Mouse (Mus musculus) kidney, postnatal 0 days (tissue): ENCODE data around the gene Oosp3. TPM values are rescaled to one million over a fixed set of nuclear protein-coding genes. Genes with fewer than 3 reads are reported as not detected.

Experiments used
- ATAC-seq: fragments of 200-750 bp; cut with Nextera tagmentation; replicated peaks from 2 replicates; pipeline ENCODE4 v1.8.0; 2017; ENCODE audit warnings: low read depth, moderate number of reproducible peaks, moderate TSS enrichment, moderate library complexity; ENCODE audit not compliant: low FRiP score
- DNase-seq: peaks from one replicate; pipeline ENCODE4 v3.0.0-alpha.2; 2016; ENCODE audit warnings: low spot score
- H3K27ac ChIP-seq: fragments of 300-500 bp; sonication (generic); 2 replicates; pipeline ENCODE4 v1.5.1; 2014; ENCODE audit warnings: mild to moderate bottlenecking
- H3K27me3 ChIP-seq: fragments of 300-500 bp; sonication (generic); 2 replicates; pipeline ENCODE4 v1.6.1; 2014; ENCODE audit warnings: low read length, mixed read lengths; ENCODE audit not compliant: insufficient read depth
- H3K36me3 ChIP-seq: fragments of 300-500 bp; sonication (generic); 2 replicates; pipeline ENCODE4 v1.6.1; 2014; ENCODE audit warnings: low read length, mixed read lengths; ENCODE audit not compliant: insufficient read depth
- H3K4me1 ChIP-seq: fragments of 300-500 bp; sonication (generic); replicated peaks from 2 replicates; pipeline ENCODE4 v1.6.1; 2014; ENCODE audit warnings: antibody characterized with exemption, low read length, mixed read lengths; ENCODE audit not compliant: insufficient read depth
- H3K4me2 ChIP-seq: fragments of 300-500 bp; sonication (generic); 2 replicates; pipeline ENCODE4 v1.6.1; 2014; ENCODE audit warnings: mild to moderate bottlenecking, low read length, moderate library complexity, mixed read lengths
- H3K4me3 ChIP-seq: fragments of 300-500 bp; sonication (generic); replicated peaks from 2 replicates; pipeline ENCODE4 v1.5.1; 2014; ENCODE audit warnings: low read depth, low read length
- H3K9ac ChIP-seq: fragments of 300-500 bp; sonication (generic); 2 replicates; pipeline ENCODE4 v1.6.1; 2014; ENCODE audit warnings: low read depth, low read length
- H3K9me3 ChIP-seq: fragments of 300-500 bp; sonication (generic); replicated peaks from 2 replicates; pipeline ENCODE4 v1.6.1; 2016; ENCODE audit warnings: low read length, inconsistent platforms, mixed read lengths
- CTCF ChIP-seq: IDR thresholded peaks from 2 replicates; pipeline ENCODE4 v1.5.1; 2016; ENCODE audit warnings: antibody characterized with exemption, low read depth, mild to moderate bottlenecking, moderate library complexity
- WGBS: fragments of 180-500 bp; shearing (Covaris S2); extraction: QIAGEN DNeasy Blood & Tissue Kit; methylation state at CpG from one replicate; pipeline ENCODE4 v1.1.7; 2014; 5-methylcytosine and 5-hydroxymethylcytosine counted together
- polyA plus RNA-seq: library from polyadenylated mRNA; unstranded; fragments of >200 nt; fragmentation: Nextera tagmentation; extraction: Ambion mirVana; gene quantifications from 2 replicates; pipeline ENCODE4 v1.2.1, GENCODE M21; 2015

The Oosp3 gene
- polyA plus RNA-seq, 1 experiment from 2014 or later = not detected

DNA sequence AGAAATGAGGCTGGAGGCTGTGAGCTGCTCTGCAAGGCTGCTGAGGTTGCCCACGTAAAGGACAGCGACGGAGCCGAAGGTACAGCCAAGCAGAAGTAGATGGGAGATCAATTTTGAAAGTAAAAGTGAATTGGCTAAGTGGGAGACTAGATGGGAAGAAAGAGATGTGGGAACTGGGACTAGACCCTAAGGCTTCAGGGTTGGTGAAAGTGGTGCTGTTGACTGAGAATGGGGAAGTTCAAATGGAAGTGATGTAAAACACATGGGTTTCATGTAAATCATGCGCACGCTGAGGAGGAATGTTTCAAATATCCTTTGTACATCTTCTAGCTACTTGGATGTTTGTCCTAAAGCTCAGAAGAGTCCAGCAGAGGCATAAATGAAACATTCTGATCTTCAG, 1.5 kb downstream of the Oosp3 start:
- 93% methylated on average over 6 of the region's 6 CpGs for WGBS
- Histone ChIP-seq H3K4me2 (no peak overlapping the region), H3K27me3 (no peaks in the 10 kb centered on the region), H3K4me1 (no peaks in the 10 kb centered on the region), H3K9me3 (no peaks in the 10 kb centered on the region), H3K36me3 (no peaks in the 10 kb centered on the region), H3K9ac (no peak overlapping the region), H3K27ac (no peak overlapping the region), H3K4me3 (no peak overlapping the region)
- ATAC-seq (no peak), DNase-seq (no peak)
- TF ChIP-seq CTCF = no peak

DNA sequence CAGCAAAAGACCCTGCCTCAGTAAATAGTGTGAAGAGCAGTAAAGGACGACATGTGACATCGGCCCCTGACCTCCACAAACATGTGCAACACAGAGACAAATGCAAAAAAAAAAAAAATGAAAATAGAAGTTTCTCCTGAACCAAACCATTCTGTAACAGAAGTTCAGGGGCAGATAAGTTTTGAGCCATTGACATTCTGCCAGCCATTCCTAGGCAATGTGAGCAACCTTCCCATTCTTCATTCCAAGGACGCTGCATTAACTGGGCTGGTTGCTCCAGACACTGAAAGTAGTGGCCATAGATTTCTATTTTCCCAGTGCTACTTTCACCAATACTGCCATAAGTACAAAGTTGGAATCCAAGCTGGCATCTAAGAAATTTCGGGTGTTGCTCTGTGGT, 15.6 kb downstream of the Oosp3 start:
- DNase-seq = no peak
- Histone ChIP-seq H3K36me3 (no peaks in the 10 kb centered on the region), H3K9ac (no peak overlapping the region), H3K4me3 (no peak overlapping the region), H3K4me2 (no peak overlapping the region), H3K27ac (no peak overlapping the region), H3K27me3 (no peaks in the 10 kb centered on the region), H3K4me1 (no peaks in the 10 kb centered on the region), H3K9me3 (no peaks in the 10 kb centered on the region)
- 80% methylated on average over 4 of the region's 4 CpGs for WGBS
- no peak for TF ChIP-seq CTCF
- ATAC-seq = no peak

DNA sequence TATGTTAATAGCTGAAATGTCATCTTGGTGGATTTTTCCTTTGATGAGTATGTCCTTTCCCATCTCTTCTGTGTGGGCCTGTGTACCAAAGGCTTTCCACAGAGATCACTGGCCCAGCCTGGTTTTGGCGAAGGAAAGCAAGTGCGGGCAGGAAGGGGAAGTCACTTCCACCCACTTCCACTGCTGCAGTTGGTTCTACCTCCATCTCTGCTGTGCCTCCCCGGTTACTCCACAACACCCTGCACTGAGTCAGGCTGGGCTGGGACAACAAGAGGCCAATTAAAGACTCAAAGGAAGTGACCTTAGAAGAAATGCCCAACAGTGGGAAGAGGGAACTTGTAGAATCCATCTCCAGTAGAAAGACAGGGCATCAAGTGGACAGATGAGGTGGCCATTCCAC, 23.2 kb downstream of the Oosp3 start:
- no peak for TF ChIP-seq CTCF
- Histone ChIP-seq H3K9ac (no peak overlapping the region), H3K27me3 (no peaks in the 10 kb centered on the region), H3K27ac (no peak overlapping the region), H3K9me3 (no peaks in the 10 kb centered on the region), H3K4me3 (no peak overlapping the region), H3K4me2 (no peak overlapping the region), H3K36me3 (no peaks in the 10 kb centered on the region), H3K4me1 (no peaks in the 10 kb centered on the region)
- DNase-seq (no peak), ATAC-seq (no peak)
- 87% methylated on average over 3 of the region's 3 CpGs for WGBS

DNA sequence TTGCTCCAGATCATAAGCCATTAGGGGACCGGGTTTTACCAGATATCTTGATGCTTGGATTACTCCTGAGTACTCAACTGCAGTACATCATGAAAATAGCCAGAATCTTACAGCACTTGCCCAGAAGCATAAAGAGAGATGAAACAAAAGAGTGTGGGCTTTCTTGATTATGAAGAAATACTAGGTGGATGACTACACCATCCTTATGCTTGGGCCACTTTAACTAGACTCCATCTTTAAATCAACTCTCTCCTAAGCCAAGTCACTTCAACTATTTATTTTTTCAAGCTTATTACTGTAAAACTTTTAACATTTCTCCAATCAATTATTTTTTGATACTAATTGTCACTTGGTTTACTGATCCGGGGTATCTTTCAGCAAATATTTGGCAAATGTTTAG, 27.0 kb downstream of the Oosp3 start:
- WGBS = 91% methylated on average over 2 of the region's 2 CpGs
- H3K36me3 ChIP-seq = no peaks in the 10 kb centered on the region
- TF ChIP-seq CTCF = no peak
- H3K4me2 ChIP-seq = no peak overlapping the region
- H3K9me3 ChIP-seq = no peaks in the 10 kb centered on the region
- DNase-seq = no peak
- no peaks in the 10 kb centered on the region for H3K27me3 ChIP-seq
- H3K9ac ChIP-seq = no peak overlapping the region
- H3K4me1 ChIP-seq = no peaks in the 10 kb centered on the region
- H3K27ac ChIP-seq = no peak overlapping the region
- ATAC-seq = no peak
- H3K4me3 ChIP-seq = no peak overlapping the region

DNA sequence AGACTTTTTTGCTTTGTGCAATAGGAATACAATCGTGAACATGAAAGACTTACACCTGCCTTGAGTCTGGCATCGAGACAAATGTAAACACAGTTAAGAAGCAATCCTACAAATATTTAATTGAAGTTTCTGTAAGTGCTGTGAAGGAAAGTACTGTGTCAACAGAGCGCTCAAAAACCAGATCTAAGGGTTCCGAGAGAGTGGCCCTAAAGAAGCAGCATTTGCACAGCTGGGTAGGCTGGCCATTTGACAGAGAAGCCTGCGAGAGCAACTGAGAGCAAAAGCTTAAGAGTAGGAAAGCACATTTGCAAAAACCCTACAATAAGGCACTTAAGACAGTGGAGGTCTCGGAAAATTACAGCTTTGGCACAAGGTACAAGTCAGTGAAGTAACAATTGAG, 27.4 kb downstream of the Oosp3 start:
- DNase-seq = no peak
- no peak for ATAC-seq
- TF ChIP-seq CTCF = no peak
- Histone ChIP-seq H3K4me2 (no peak overlapping the region), H3K36me3 (no peaks in the 10 kb centered on the region), H3K27ac (no peak overlapping the region), H3K4me1 (no peaks in the 10 kb centered on the region), H3K9me3 (no peaks in the 10 kb centered on the region), H3K9ac (no peak overlapping the region), H3K4me3 (no peak overlapping the region), H3K27me3 (no peaks in the 10 kb centered on the region)
- WGBS = 77% methylated on average over 6 of the region's 6 CpGs

GRCm38 (mm10) chr19:11725915-11726314, 29.1 kb downstream of the Oosp3 start:
- no peak for TF ChIP-seq CTCF
- no peaks in the 10 kb centered on the region for H3K4me1 ChIP-seq
- 81% methylated on average over 2 of the region's 2 CpGs for WGBS
- no peak overlapping the region for H3K9ac ChIP-seq
- no peaks in the 10 kb centered on the region for H3K27me3 ChIP-seq
- ATAC-seq (no peak), DNase-seq (no peak)
- no peak overlapping the region for H3K27ac ChIP-seq
- H3K4me3 ChIP-seq = no peak overlapping the region
- no peaks in the 10 kb centered on the region for H3K36me3 ChIP-seq
- H3K9me3 ChIP-seq = no peaks in the 10 kb centered on the region
- H3K4me2 ChIP-seq = no peak overlapping the region

DNA sequence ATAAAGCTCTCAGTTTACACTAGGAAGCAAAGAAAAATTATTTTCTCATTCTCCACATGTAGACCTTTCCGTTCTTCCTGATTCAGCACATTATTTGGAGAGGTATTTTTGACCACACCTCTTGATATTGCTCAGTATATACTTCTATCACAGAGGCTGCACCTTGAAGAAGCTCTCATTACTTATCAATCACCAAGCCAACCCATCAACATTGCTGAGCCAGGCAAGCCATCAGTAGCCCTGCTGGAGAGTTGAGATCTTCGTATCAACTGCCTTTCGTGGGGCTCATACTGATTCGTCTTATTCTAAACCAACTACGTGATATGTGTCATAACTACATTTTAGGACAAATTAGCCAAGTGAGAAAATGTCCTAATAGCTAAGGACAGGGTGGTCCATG, 30.4 kb downstream of the Oosp3 start:
- 90% methylated on average over 5 of the region's 5 CpGs for WGBS
- no peaks in the 10 kb centered on the region for H3K27me3 ChIP-seq
- H3K36me3 ChIP-seq = no peaks in the 10 kb centered on the region
- H3K4me2 ChIP-seq = no peak overlapping the region
- DNase-seq (no peak), ATAC-seq (no peak)
- no peaks in the 10 kb centered on the region for H3K4me1 ChIP-seq
- H3K4me3 ChIP-seq = no peak overlapping the region
- H3K9me3 ChIP-seq = no peaks in the 10 kb centered on the region
- no peak overlapping the region for H3K27ac ChIP-seq
- TF ChIP-seq CTCF = no peak
- no peak overlapping the region for H3K9ac ChIP-seq
